Mouse (Mus musculus) MEL (cell line): ENCODE data around the gene Sgk1. TPM values are rescaled to one million over a fixed set of nuclear protein-coding genes. Genes with fewer than 3 reads are reported as not detected.

Experiments
- DNase-seq: peaks from one replicate; pipeline ENCODE4 v3.0.0; 2011; ENCODE audit warnings: low read depth, low spot score
- H3K27ac ChIP-seq: 2 replicates; pipeline ENCODE4 v1.5.1; 2012; ENCODE audit warnings: low read depth, mild to moderate bottlenecking, control low read depth, low read length, moderate library complexity; ENCODE audit not compliant: control insufficient read depth
- H3K27me3 ChIP-seq, 2 experiments: fragments of 150-350 bp in 1 of 2; sonication (generic) in 1 of 2; 2 replicates each; pipeline ENCODE4 v1.6.1; 2012; ENCODE audit warnings: low read length in 2 of 2, mild to moderate bottlenecking in 2 of 2, improper control_type of control experiment in 1 of 2, moderate library complexity in 1 of 2; ENCODE audit not compliant: insufficient read depth in 2 of 2, control insufficient read depth in 1 of 2
- H3K36me3 ChIP-seq, 2 experiments: 2 replicates each; pipeline ENCODE4 v1.6.1; 2012 to 2014; ENCODE audit warnings: low read length in 2 of 2, improper control_type of control experiment in 1 of 2, inconsistent platforms in 1 of 2, mild to moderate bottlenecking in 1 of 2; ENCODE audit not compliant: insufficient read depth in 2 of 2, control insufficient read depth in 1 of 2
- H3K4me1 ChIP-seq, 2 experiments: fragments of 150-350 bp in 1 of 2; sonication (generic) in 1 of 2; 2 replicates each; pipeline ENCODE4 v1.6.1; 2012; ENCODE audit warnings: low read length in 2 of 2, improper control_type of control experiment in 1 of 2, mild to moderate bottlenecking in 1 of 2; ENCODE audit not compliant: insufficient read depth in 2 of 2, control insufficient read depth in 1 of 2
- H3K4me3 ChIP-seq, 2 experiments: fragments of 150-350 bp in 1 of 2; sonication (generic) in 1 of 2; 2 replicates each; pipeline ENCODE4 v1.5.1; 2012; ENCODE audit warnings: low read depth in 2 of 2, low read length in 2 of 2, mild to moderate bottlenecking in 2 of 2, moderate library complexity in 2 of 2, control low read depth in 1 of 2, improper control_type of control experiment in 1 of 2; ENCODE audit not compliant: control insufficient read depth in 1 of 2, insufficient read depth in 1 of 2
- H3K79me2 ChIP-seq: 2 replicates; pipeline ENCODE4 v1.6.1; 2012; ENCODE audit warnings: mild to moderate bottlenecking, low read length, moderate library complexity; ENCODE audit not compliant: control insufficient read depth, poor library complexity, insufficient read depth
- H3K9ac ChIP-seq: 2 replicates; pipeline ENCODE4 v1.6.1; 2012; ENCODE audit warnings: low read depth, mild to moderate bottlenecking, control low read depth, low read length, moderate library complexity; ENCODE audit not compliant: control insufficient read depth, poor library complexity, severe bottlenecking
- H3K9me3 ChIP-seq: fragments of 150-350 bp; sonication (generic); replicated peaks from 2 replicates; pipeline ENCODE4 v1.6.1; 2012; ENCODE audit warnings: mild to moderate bottlenecking, low read length, improper control_type of control experiment, moderate library complexity; ENCODE audit not compliant: insufficient read depth
- BHLHE40 ChIP-seq: IDR thresholded peaks from 2 replicates; pipeline ENCODE4 v1.6.1; 2012; ENCODE audit warnings: low read depth, mild to moderate bottlenecking, inconsistent platforms, low read length, improper control_type of control experiment, borderline replicate concordance
- CHD2 ChIP-seq: IDR thresholded peaks from 2 replicates; pipeline ENCODE4 v1.6.1; 2011; ENCODE audit warnings: low read length, improper control_type of control experiment
- CTCF ChIP-seq, 3 experiments: IDR thresholded peaks in 2 of 3; conservative IDR thresholded peaks in 1 of 3; 2 replicates each; pipeline ENCODE4 v1.5.1; 2011 to 2012; ENCODE audit warnings: low read length in 3 of 3, low read depth in 2 of 3, mild to moderate bottlenecking in 2 of 3, improper control_type of control experiment in 1 of 3, inconsistent platforms in 1 of 3, mixed read lengths in 1 of 3, moderate library complexity in 1 of 3; ENCODE audit not compliant: control insufficient read depth in 1 of 3, insufficient read depth in 1 of 3, poor library complexity in 1 of 3, severe bottlenecking in 1 of 3
- E2F4 ChIP-seq: IDR thresholded peaks from 2 replicates; pipeline ENCODE4 v1.6.1; 2011; ENCODE audit warnings: low read depth, low read length, improper control_type of control experiment, borderline replicate concordance
- ELF1 ChIP-seq: IDR thresholded peaks from 2 replicates; pipeline ENCODE4 v1.6.1; 2014; ENCODE audit warnings: low read depth, mild to moderate bottlenecking, inconsistent platforms, low read length, improper control_type of control experiment, moderate library complexity
- EP300 ChIP-seq, 2 experiments: IDR thresholded peaks; 2 replicates each; pipeline ENCODE4 v1.6.1; 2011; ENCODE audit warnings: improper control_type of control experiment in 2 of 2, low read length in 2 of 2, low read depth in 1 of 2, mild to moderate bottlenecking in 1 of 2
- ETS1 ChIP-seq: IDR thresholded peaks from 2 replicates; pipeline ENCODE4 v1.6.1; 2012; ENCODE audit warnings: low read depth, mild to moderate bottlenecking, inconsistent platforms, low read length, improper control_type of control experiment, moderate library complexity
- GATA1 ChIP-seq: IDR thresholded peaks from 2 replicates; pipeline ENCODE4 v1.6.1; 2011; ENCODE audit warnings: low read depth, low read length, improper control_type of control experiment
- JUND ChIP-seq: IDR thresholded peaks from 2 replicates; pipeline ENCODE4 v1.6.1; 2011; ENCODE audit warnings: low read depth, mild to moderate bottlenecking, improper control_type of control experiment, low read length
- KAT2A ChIP-seq: conservative IDR thresholded peaks from 2 replicates; pipeline ENCODE4 v1.6.1; 2012; ENCODE audit warnings: low read depth, low read length, improper control_type of control experiment, inconsistent platforms
- MAZ ChIP-seq: IDR thresholded peaks from 2 replicates; pipeline ENCODE4 v1.6.1; 2012; ENCODE audit warnings: low read depth, mild to moderate bottlenecking, inconsistent platforms, low read length, improper control_type of control experiment
- MXI1 ChIP-seq: IDR thresholded peaks from 2 replicates; pipeline ENCODE4 v1.6.1; 2011; ENCODE audit warnings: mild to moderate bottlenecking, low read depth, low read length, improper control_type of control experiment
- MYB ChIP-seq: IDR thresholded peaks from 2 replicates; pipeline ENCODE4 v1.6.1; 2011; ENCODE audit warnings: mild to moderate bottlenecking, low read depth, low read length, improper control_type of control experiment
- NELFE ChIP-seq: IDR thresholded peaks from 2 replicates; pipeline ENCODE4 v1.6.1; 2011; ENCODE audit warnings: low read depth, low read length, improper control_type of control experiment
- NRF1 ChIP-seq: IDR thresholded peaks from 2 replicates; pipeline ENCODE4 v1.6.1; 2014; ENCODE audit warnings: low read depth, mild to moderate bottlenecking, inconsistent platforms, low read length, improper control_type of control experiment, moderate library complexity; ENCODE audit not compliant: poor library complexity, insufficient read depth, severe bottlenecking
- POLR2A ChIP-seq, 2 experiments: IDR thresholded peaks; 2 replicates each; pipeline ENCODE4 v1.6.1; 2011 to 2012; ENCODE audit warnings: low read length in 2 of 2, mild to moderate bottlenecking in 2 of 2, control low read depth in 1 of 2, improper control_type of control experiment in 1 of 2, low read depth in 1 of 2, moderate library complexity in 1 of 2; ENCODE audit not compliant: control insufficient read depth in 1 of 2, insufficient read depth in 1 of 2, poor library complexity in 1 of 2
- RAD21 ChIP-seq: IDR thresholded peaks from 2 replicates; pipeline ENCODE4 v1.6.1; 2011; ENCODE audit warnings: mild to moderate bottlenecking, low read depth, low read length, improper control_type of control experiment
- SIN3A ChIP-seq: IDR thresholded peaks from 2 replicates; pipeline ENCODE4 v1.6.1; 2012; ENCODE audit warnings: low read length, improper control_type of control experiment, inconsistent platforms
- SMC3 ChIP-seq: IDR thresholded peaks from 2 replicates; pipeline ENCODE4 v1.6.1; 2011; ENCODE audit warnings: low read depth, low read length, improper control_type of control experiment
- TBP ChIP-seq: IDR thresholded peaks from 2 replicates; pipeline ENCODE4 v1.8.0; 2011; ENCODE audit warnings: low read depth, low read length, improper control_type of control experiment
- TCF12 ChIP-seq: IDR thresholded peaks from 2 replicates; pipeline ENCODE4 v1.6.1; 2014; ENCODE audit warnings: low read depth, mild to moderate bottlenecking, inconsistent platforms, low read length, improper control_type of control experiment, moderate library complexity
- USF2 ChIP-seq, 2 experiments: IDR thresholded peaks; 2 replicates each; pipeline ENCODE4 v1.6.1; 2011 to 2012; ENCODE audit warnings: improper control_type of control experiment in 2 of 2, low read length in 2 of 2, borderline replicate concordance in 1 of 2, inconsistent platforms in 1 of 2, low read depth in 1 of 2, mild to moderate bottlenecking in 1 of 2; ENCODE audit not compliant: insufficient read depth in 1 of 2
- ZKSCAN1 ChIP-seq: IDR thresholded peaks from 2 replicates; pipeline ENCODE4 v1.6.1; 2012; ENCODE audit warnings: low read depth, mild to moderate bottlenecking, inconsistent platforms, low read length, improper control_type of control experiment, moderate library complexity
- ZMIZ1 ChIP-seq: IDR thresholded peaks from 2 replicates; pipeline ENCODE4 v1.6.1; 2012; ENCODE audit warnings: low read depth, mild to moderate bottlenecking, inconsistent platforms, low read length, improper control_type of control experiment, moderate library complexity
- polyA plus RNA-seq, 2 experiments: library from polyadenylated mRNA; stranded (reverse) in 1 of 2; unstranded in 1 of 2; fragments of >175 nt in 1 of 2; fragments of >200 nt in 1 of 2; gene quantifications; 2 replicates each; pipeline versions ENCODE4 v1.2.1 to v1.2.4; 2012; ENCODE audit warnings: low replicate concordance in 2 of 2, low read depth in 1 of 2; ENCODE audit not compliant: insufficient read length in 2 of 2, insufficient read depth in 1 of 2, missing spikeins in 1 of 2
- total RNA-seq: library from RNA; depleted of rRNA; stranded (reverse); fragments of 300-350 nt; gene quantifications from 2 replicates; pipeline ENCODE4 v1.2.3, GENCODE M21; 2012

Gene Sgk1
- total and polyA plus RNA-seq, 3 experiments = 1.6 to 3.2 TPM; not detected in 1

- H3K9ac ChIP-seq = no peak overlapping the region
- H3K36me3 ChIP-seq = no peaks in the 10 kb centered on the region
- H3K9me3 ChIP-seq = no peaks in the 10 kb centered on the region
- DNase-seq = no peak
- no peak for TF ChIP-seq GATA1
- TF ChIP-seq SIN3A = no peak
- no peak for TF ChIP-seq KAT2A
- TF ChIP-seq MYB = no peak
- TF ChIP-seq MXI1 = no peak
- TF ChIP-seq NRF1 = no peak
- no peak for TF ChIP-seq EP300 (IDR thresholded peaks at IDR 0.05; ENCODE audit: low read depth in 1 of 2, low read length in 2 of 2)
- TF ChIP-seq ZMIZ1 = no peak
- H3K27ac ChIP-seq = no peak overlapping the region
- no peaks in the 10 kb centered on the region for H3K79me2 ChIP-seq
- H3K4me1 ChIP-seq = no peaks in the 10 kb centered on the region
- peaks cover 0 to 2% of the 10 kb centered on the region in 2 experiments; a peak in 2 of 4 replicates for H3K27me3 ChIP-seq
- H3K4me3 ChIP-seq = no peak overlapping the region
These were observed 20.5 kb downstream of the Sgk1 start for GRCm38 (mm10) chr10:21902152-21903140.

- no peak for DNase-seq
- peaks cover 0 to 2% of the 10 kb centered on the region in 2 experiments; a peak in 2 of 4 replicates for H3K27me3 ChIP-seq
- no peak overlapping the region for H3K9ac ChIP-seq
- no peak overlapping the region for H3K4me3 ChIP-seq
- TF ChIP-seq RAD21 (no peak), JUND (no peak), NELFE (no peak), ELF1 (no peak), MYB (no peak), ZKSCAN1 (no peak), USF2 (IDR thresholded peaks at IDR 0.05; ENCODE audit: borderline replicate concordance in 1 of 2, insufficient read depth in 1 of 2, low read depth in 1 of 2, low read length in 2 of 2) (no peak), MAZ (no peak), TCF12 (no peak), POLR2A (IDR thresholded peaks at IDR 0.05; ENCODE audit: control insufficient read depth in 1 of 2, insufficient read depth in 1 of 2, low read depth in 1 of 2, low read length in 2 of 2, poor library complexity in 1 of 2) (no peak), CHD2 (no peak), ETS1 (no peak), TBP (no peak), CTCF (IDR thresholded peaks at IDR 0.05 in 2 of 3, conservative IDR thresholded peaks at IDR 0.05 in 1 of 3; ENCODE audit: control insufficient read depth in 1 of 3, insufficient read depth in 1 of 3, low read depth in 2 of 3, low read length in 3 of 3, poor library complexity in 1 of 3, severe bottlenecking in 1 of 3) (no peak), ZMIZ1 (no peak), E2F4 (no peak), SMC3 (no peak), EP300 (IDR thresholded peaks at IDR 0.05; ENCODE audit: low read depth in 1 of 2, low read length in 2 of 2) (no peak), BHLHE40 (no peak)
- TF ChIP-seq, all 39 proteins: peak for 0
- H3K27ac ChIP-seq = no peak overlapping the region
- H3K4me1 ChIP-seq = 0 out of 4 replicates have a peak, but pooled peaks cover 0 to 3% of the 10 kb centered on the region in 2 experiments
- H3K79me2 ChIP-seq = no peaks in the 10 kb centered on the region
- H3K9me3 ChIP-seq = no peaks in the 10 kb centered on the region
- H3K36me3 ChIP-seq = no peaks in the 10 kb centered on the region
These were observed 22.2 kb downstream of the Sgk1 start for GRCm38 (mm10) chr10:21904151-21904550.
